Comparison of ENCODE assay signal across 8 mouse cellular contexts in genomic region chr10:39451065-39451464, GRCm38 (mm10).
DNase-seq lines count a peak whose midpoint lies in the region; ATAC-seq lines count a peak whose summit lies in the region.

No protein-coding gene starts in this region.

- DNase-seq in neural tube, embryonic 10.5 days (ENCODE audit: extremely low spot score, low spot score), result no peak
- DNase-seq in hindbrain, embryonic 11.5 days (ENCODE audit: low spot score), result no peak
- DNase-seq in liver, embryonic 11.5 days (ENCODE audit: low spot score), result no peak
- DNase-seq in left cerebral cortex, adult 9 months (ENCODE audit: low spot score in 2 of 2), result no peak
- DNase-seq in B cell, adult 2 months, result no peak
- no peak for DNase-seq in testis, postnatal 10 days (ENCODE audit: low spot score)
- DNase-seq in left cerebral cortex, adult 18-20 months (ENCODE audit: low spot score in 2 of 2), result no peak

- ATAC-seq in neural tube, embryonic 13.5 days (ENCODE audit: low read depth), result no peak
- ATAC-seq in hindbrain, embryonic 11.5 days (ENCODE audit: low FRiP score), result 0 out of 2 replicates have a peak, but pooled peaks have one; percentile 15
- ATAC-seq in liver, embryonic 11.5 days (replicated peaks; ENCODE audit: low FRiP score), result 0 out of 2 replicates have a peak, but pooled peaks have one; percentile 34

- 78% methylated on average over 6 of the region's 6 CpGs for WGBS in neural tube, embryonic 13.5 days
- WGBS in hindbrain, embryonic 11.5 days, result 60% methylated on average over 6 of the region's 6 CpGs
- WGBS in liver, embryonic 11.5 days, result 66% methylated on average over 6 of the region's 6 CpGs

- peaks cover 76% of the 10 kb centered on the region for H3K4me1 ChIP-seq in neural tube, embryonic 13.5 days (replicated peaks)
- H3K4me1 ChIP-seq in hindbrain, embryonic 11.5 days (replicated peaks; ENCODE audit: control insufficient read depth, insufficient read depth, low read length), result peaks cover 4% of the 10 kb centered on the region; the same call in 1 of the 2 replicates
- H3K4me1 ChIP-seq in liver, embryonic 11.5 days (replicated peaks; ENCODE audit: control insufficient read depth, insufficient read depth, low read length), result peaks cover 11% of the 10 kb centered on the region

- peak overlapping the region; percentile 75 for H3K27ac ChIP-seq in neural tube, embryonic 13.5 days (replicated peaks)
- H3K27ac ChIP-seq in hindbrain, embryonic 11.5 days (ENCODE audit: low read depth, low read length), result no peak overlapping the region
- H3K27ac ChIP-seq in liver, embryonic 11.5 days (ENCODE audit: low read depth, low read length), result no peak overlapping the region; the same call in 1 of the 2 replicates

- 0 out of 2 replicates have a peak, but pooled peaks cover 5% of the 10 kb centered on the region for H3K36me3 ChIP-seq in neural tube, embryonic 13.5 days
- H3K36me3 ChIP-seq in hindbrain, embryonic 11.5 days (ENCODE audit: control insufficient read depth, insufficient read depth, low read length), result no peaks in the 10 kb centered on the region
- no peaks in the 10 kb centered on the region for H3K36me3 ChIP-seq in liver, embryonic 11.5 days (ENCODE audit: control insufficient read depth, insufficient read depth, low read length)

- no peak overlapping the region for H3K4me3 ChIP-seq in neural tube, embryonic 13.5 days
- no peak overlapping the region for H3K4me3 ChIP-seq in hindbrain, embryonic 11.5 days (ENCODE audit: low read depth, low read length)
- no peak overlapping the region for H3K4me3 ChIP-seq in liver, embryonic 11.5 days (ENCODE audit: low read depth, low read length)

- H3K9ac ChIP-seq in neural tube, embryonic 13.5 days, result no peak overlapping the region
- no peak overlapping the region for H3K9ac ChIP-seq in hindbrain, embryonic 11.5 days (ENCODE audit: low read depth, low read length)
- H3K9ac ChIP-seq in liver, embryonic 11.5 days (ENCODE audit: low read depth, low read length), result no peak overlapping the region

- H3K27me3 ChIP-seq in neural tube, embryonic 13.5 days, result no peaks in the 10 kb centered on the region
- no peaks in the 10 kb centered on the region for H3K27me3 ChIP-seq in hindbrain, embryonic 11.5 days (ENCODE audit: control insufficient read depth, insufficient read depth, low read length)
- no peaks in the 10 kb centered on the region for H3K27me3 ChIP-seq in liver, embryonic 11.5 days (replicated peaks; ENCODE audit: control insufficient read depth, insufficient read depth, low read length)

- H3K4me2 ChIP-seq in neural tube, embryonic 13.5 days, result no peak overlapping the region
- no peak overlapping the region for H3K4me2 ChIP-seq in hindbrain, embryonic 11.5 days (replicated peaks; ENCODE audit: low read depth, low read length)
- no peak overlapping the region for H3K4me2 ChIP-seq in liver, embryonic 11.5 days

- H3K9me3 ChIP-seq in neural tube, embryonic 13.5 days, result no peaks in the 10 kb centered on the region
- no peaks in the 10 kb centered on the region for H3K9me3 ChIP-seq in hindbrain, embryonic 11.5 days (ENCODE audit: control insufficient read depth, low read length)
- H3K9me3 ChIP-seq in liver, embryonic 11.5 days (ENCODE audit: control insufficient read depth, low read length), result no peaks in the 10 kb centered on the region
